Mouse (Mus musculus) ES-E14 (cell line): ENCODE results near the gene Zbtb20.

Source experiments
- CHD2 ChIP-seq: IDR thresholded peaks from 2 replicates; pipeline ENCODE4 v1.6.1; 2014; ENCODE audit warnings: mild to moderate bottlenecking, low read depth, low read length, inconsistent platforms
- HCFC1 ChIP-seq: IDR thresholded peaks from 2 replicates; pipeline ENCODE4 v1.6.1; 2012; ENCODE audit warnings: low read length, inconsistent platforms, borderline replicate concordance; ENCODE audit not compliant: insufficient read depth
- MAFK ChIP-seq: IDR thresholded peaks from 2 replicates; pipeline ENCODE4 v1.6.1; 2014; ENCODE audit warnings: mild to moderate bottlenecking, low read depth, low read length, inconsistent platforms; ENCODE audit not compliant: insufficient read depth
- ZC3H11A ChIP-seq: IDR thresholded peaks from 2 replicates; pipeline ENCODE4 v1.6.1; 2012; ENCODE audit warnings: low read depth, mild to moderate bottlenecking, inconsistent platforms, low read length, borderline replicate concordance
- ZNF384 ChIP-seq: IDR thresholded peaks from 2 replicates; pipeline ENCODE4 v1.6.1; 2012; ENCODE audit warnings: low read depth, low read length, inconsistent platforms

GRCm38 (mm10) chr16:42911326-42911725 lies 35.6 kb downstream of the Zbtb20 start:
- no peak for TF ChIP-seq ZC3H11A
- TF ChIP-seq CHD2, result no peak
- no peak for TF ChIP-seq ZNF384
- no peak for TF ChIP-seq MAFK
- TF ChIP-seq HCFC1, result no peak
